In genomic region chr15:88853106-88853505, GRCm38 (mm10) we compare ENCODE assay signal across 22 mouse cellular contexts. TPM values are rescaled to one million over a fixed set of nuclear protein-coding genes. Genes with fewer than 3 reads are reported as not detected.
DNase-seq lines count a peak whose midpoint lies in the region; ATAC-seq and TF ChIP-seq lines count a peak whose summit lies in the region.
"Had no signal": no experiment of that assay in that cellular context is flagged by ENCODE, and none has a peak within 500 bp of the region (broad histone marks: within the 10 kb centered on the region; RNA-seq: fewer than 3 reads in every experiment).

No protein-coding gene starts in this region.

- ATAC-seq in kidney, embryonic 16.5 days (ENCODE audit: low FRiP score, low TSS enrichment) = no peak
- no peak for ATAC-seq in lung, postnatal 0 days
- ATAC-seq in stomach, embryonic 16.5 days (ENCODE audit: insufficient read depth, low FRiP score) = no peak
- ATAC-seq: activated CD4-positive, CD25-positive, alpha-beta regulatory T cell, adult 4 months; forebrain, embryonic 16.5 days; intestine, postnatal 0 days had no signal

- H3K4me2 ChIP-seq in kidney, embryonic 16.5 days (replicated peaks; ENCODE audit: low read depth, low read length) = no peak overlapping the region
- H3K4me2 ChIP-seq in lung, postnatal 0 days (replicated peaks; ENCODE audit: low read depth, low read length) = no peak overlapping the region
- no peak overlapping the region for H3K4me2 ChIP-seq in stomach, embryonic 16.5 days (ENCODE audit: low read depth, low read length)
- H3K4me2 ChIP-seq: hindbrain, embryonic 13.5 days; liver, embryonic 11.5 days; lung, embryonic 15.5 days had no signal

- TF ChIP-seq CTCF in kidney, adult 2 months (conservative IDR thresholded peaks at IDR 0.05; ENCODE audit: insufficient read depth, insufficient read length, low read depth, low read length) = no peak
- TF ChIP-seq CTCF in lung, postnatal 0 days (IDR thresholded peaks at IDR 0.05) = no peak

- H3K4me1 ChIP-seq in kidney, adult 2 months (ENCODE audit: control insufficient read depth, insufficient read depth, low read length) = peaks cover 57% of the 10 kb centered on the region
- peaks cover 42% of the 10 kb centered on the region for H3K4me1 ChIP-seq in kidney, embryonic 16.5 days (ENCODE audit: insufficient read depth, low read length)
- H3K4me1 ChIP-seq in lung, postnatal 0 days (ENCODE audit: insufficient read depth, low read depth, low read length) = peaks cover 35% of the 10 kb centered on the region
- H3K4me1 ChIP-seq in stomach, embryonic 16.5 days (ENCODE audit: control insufficient read depth, insufficient read depth, low read length) = peaks cover 50% of the 10 kb centered on the region

- no peak overlapping the region for H3K9ac ChIP-seq in kidney, embryonic 16.5 days (replicated peaks; ENCODE audit: low read length)
- H3K9ac ChIP-seq in lung, postnatal 0 days (replicated peaks; ENCODE audit: low read depth) = no peak overlapping the region
- peak overlapping the region; percentile 43 for H3K9ac ChIP-seq in stomach, embryonic 16.5 days (ENCODE audit: low read length)
- H3K9ac ChIP-seq: hindbrain, embryonic 13.5 days; lung, embryonic 15.5 days had no signal

- TF ChIP-seq EP300 in lung, postnatal 0 days (IDR thresholded peaks at IDR 0.05) = no peak

- no peaks in the 10 kb centered on the region for H3K36me3 ChIP-seq in kidney, adult 2 months (ENCODE audit: control insufficient read depth, insufficient read depth, low read length)
- no peaks in the 10 kb centered on the region for H3K36me3 ChIP-seq in kidney, embryonic 16.5 days (ENCODE audit: insufficient read depth, low read length)
- H3K36me3 ChIP-seq in lung, postnatal 0 days (ENCODE audit: insufficient read depth, low read length) = no peaks in the 10 kb centered on the region
- no peaks in the 10 kb centered on the region for H3K36me3 ChIP-seq in stomach, embryonic 16.5 days (ENCODE audit: control insufficient read depth, insufficient read depth, low read length)
- H3K36me3 ChIP-seq: hindbrain, embryonic 13.5 days; lung, embryonic 15.5 days had no signal

- H3K27ac ChIP-seq in kidney, adult 2 months (ENCODE audit: insufficient read depth, low read depth, low read length) = peak overlapping the region; percentile 96
- no peak overlapping the region; the same call in 1 of the 2 replicates for H3K27ac ChIP-seq in kidney, embryonic 16.5 days (ENCODE audit: low read length)
- H3K27ac ChIP-seq in lung, postnatal 0 days (ENCODE audit: low read length) = peak overlapping the region; percentile 97; the same call in 1 of the 2 replicates
- peak overlapping the region; percentile 93; the same call in 1 of the 2 replicates for H3K27ac ChIP-seq in stomach, embryonic 16.5 days (ENCODE audit: low read length)
- H3K27ac ChIP-seq: hindbrain, embryonic 13.5 days had no signal

- no peak for TF ChIP-seq POLR2A in kidney, adult 2 months (IDR thresholded peaks at IDR 0.05; ENCODE audit: low read depth, low read length)

- 78% methylated on average over 9 of the region's 9 CpGs for WGBS in kidney, adult 2 months
- WGBS in kidney, embryonic 16.5 days = 85% methylated on average over 9 of the region's 9 CpGs
- 78% methylated on average over 9 of the region's 9 CpGs for WGBS in lung, postnatal 0 days
- 68% methylated on average over 9 of the region's 9 CpGs for WGBS in stomach, embryonic 16.5 days

- H3K4me3 ChIP-seq in kidney, adult 2 months (ENCODE audit: insufficient read depth, low read depth, low read length) = no peak overlapping the region
- no peak overlapping the region for H3K4me3 ChIP-seq in kidney, embryonic 16.5 days (ENCODE audit: low read length)
- no peak overlapping the region for H3K4me3 ChIP-seq in lung, postnatal 0 days (ENCODE audit: low read depth, low read length)
- no peak overlapping the region for H3K4me3 ChIP-seq in stomach, embryonic 16.5 days (replicated peaks; ENCODE audit: low read length)
- H3K4me3 ChIP-seq: erythroblast, embryonic 14.5 days; hindbrain, embryonic 13.5 days; lung, embryonic 15.5 days had no signal

- DNase-seq in cerebellum, adult 9-11 months = peak; percentile 55
- DNase-seq in cerebellum, adult 11 months = no peak
- peak; percentile 56 for DNase-seq in kidney, adult 2 months
- no peak for DNase-seq in lung, postnatal 0 days (ENCODE audit: low spot score)
- no peak for DNase-seq in lung, postnatal 36 days
- DNase-seq in frontal cortex, postnatal 14 days (ENCODE audit: low spot score in 2 of 2) = no peak
- DNase-seq: adrenal gland, adult 2 months; adrenal gland, postnatal 36 days; gastrocnemius, postnatal 10 days; heart, postnatal 4 days; midbrain, embryonic 14.5 days; right cerebral cortex, postnatal 25 days; thymus, postnatal 4 days had no signal

- no peaks in the 10 kb centered on the region for H3K9me3 ChIP-seq in kidney, embryonic 16.5 days (ENCODE audit: low read length)
- H3K9me3 ChIP-seq in lung, postnatal 0 days (ENCODE audit: low read length) = no peaks in the 10 kb centered on the region
- H3K9me3 ChIP-seq in stomach, embryonic 16.5 days (replicated peaks; ENCODE audit: control insufficient read depth, low read length) = no peaks in the 10 kb centered on the region
- H3K9me3 ChIP-seq: hindbrain, embryonic 13.5 days; lung, embryonic 15.5 days had no signal

- H3K27me3 ChIP-seq in kidney, adult 2 months (replicated peaks; ENCODE audit: control insufficient read depth, insufficient read depth, low read length) = no peaks in the 10 kb centered on the region
- no peaks in the 10 kb centered on the region for H3K27me3 ChIP-seq in kidney, embryonic 16.5 days (ENCODE audit: insufficient read depth, low read length)
- no peaks in the 10 kb centered on the region for H3K27me3 ChIP-seq in lung, postnatal 0 days (replicated peaks; ENCODE audit: insufficient read depth, low read length)
- no peaks in the 10 kb centered on the region for H3K27me3 ChIP-seq in stomach, embryonic 16.5 days (ENCODE audit: control insufficient read depth, insufficient read depth, low read length)
- H3K27me3 ChIP-seq: hindbrain, embryonic 13.5 days; lung, embryonic 15.5 days had no signal

RNA-seq across cellular contexts. Expression of gene Pim3, which starts 8.9 kb away (rescaled TPM):
- polyA plus RNA-seq in kidney, adult 2 months (2012; rRNA removed) = 78.5 and 85.8 TPM in 2 replicates
- 59.6 and 77.7 TPM in 2 replicates for polyA plus RNA-seq in kidney, embryonic 16.5 days (2015; fragmentation: Nextera tagmentation; extraction: Ambion mirVana)
- polyA plus RNA-seq in lung, postnatal 0 days (2015; fragmentation: Nextera tagmentation; extraction: Ambion mirVana) = 66.0 and 69.6 TPM in 2 replicates
- 58.3 and 59.0 TPM in 2 replicates for polyA plus RNA-seq in stomach, embryonic 16.5 days (2015; fragmentation: Nextera tagmentation; extraction: Ambion mirVana)

RNA-seq across cellular contexts. Expression of gene Creld2, which starts 33.7 kb away (rescaled TPM):
- polyA plus RNA-seq in kidney, adult 2 months (2012; rRNA removed) = 27.3 and 30.4 TPM in 2 replicates
- polyA plus RNA-seq in kidney, embryonic 16.5 days (2015; fragmentation: Nextera tagmentation; extraction: Ambion mirVana) = 118 and 133 TPM in 2 replicates
- 62.6 and 76.5 TPM in 2 replicates for polyA plus RNA-seq in lung, postnatal 0 days (2015; fragmentation: Nextera tagmentation; extraction: Ambion mirVana)
- polyA plus RNA-seq in stomach, embryonic 16.5 days (2015; fragmentation: Nextera tagmentation; extraction: Ambion mirVana) = 105 and 128 TPM in 2 replicates

RNA-seq across cellular contexts. Expression of gene Alg12, which starts 34.0 kb away (rescaled TPM):
- 18.1 and 21.3 TPM in 2 replicates for polyA plus RNA-seq in kidney, adult 2 months (2012; rRNA removed)
- polyA plus RNA-seq in kidney, embryonic 16.5 days (2015; fragmentation: Nextera tagmentation; extraction: Ambion mirVana) = 15.7 and 16.9 TPM in 2 replicates
- 7.2 and 7.9 TPM in 2 replicates for polyA plus RNA-seq in lung, postnatal 0 days (2015; fragmentation: Nextera tagmentation; extraction: Ambion mirVana)
- 13.1 and 14.0 TPM in 2 replicates for polyA plus RNA-seq in stomach, embryonic 16.5 days (2015; fragmentation: Nextera tagmentation; extraction: Ambion mirVana)

Comparison
In these comparisons a context has a peak if more than half of its experiments do, and no peak if none do; other contexts are left out.
1. DNase-seq: peak in cerebellum, adult 9-11 months (single experiment) and kidney, adult 2 months (single experiment); none in cerebellum, adult 11 months (single experiment), lung, postnatal 0 days (single experiment), lung, postnatal 36 days (single experiment) and frontal cortex, postnatal 14 days (0 of 2).